Mouse (Mus musculus): Measurements from ENCODE around the gene Hspd1.

DNA sequence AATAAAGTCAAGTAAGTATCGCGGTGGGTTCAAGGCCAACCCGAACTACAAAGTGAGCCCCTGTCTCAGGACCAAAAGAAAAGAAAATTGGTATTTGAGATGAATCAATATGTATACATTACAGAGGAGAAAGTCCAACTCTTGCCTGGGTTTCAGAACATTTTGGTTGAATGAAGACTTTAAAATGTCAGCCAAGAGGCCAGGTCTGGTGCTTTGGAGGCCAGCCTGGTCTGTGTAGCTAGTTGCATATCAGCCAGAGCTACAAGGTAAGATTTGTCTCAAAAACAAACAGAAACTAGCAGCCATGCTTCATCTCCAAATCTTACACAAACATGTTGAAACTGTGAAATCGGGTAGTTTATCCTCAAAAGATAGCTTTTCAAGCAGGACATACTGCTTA lies 34.4 kb downstream of the Hspd1 start:
- TF ChIP-seq CTCF (IDR thresholded peaks at IDR 0.05; ENCODE audit: borderline replicate concordance, control insufficient read depth, extremely low read depth, insufficient read depth, low read length, poor library complexity) (no peak), POLR2A (IDR thresholded peaks at IDR 0.05; ENCODE audit: control insufficient read depth, extremely low read depth, insufficient read depth, low read length, poor library complexity) (no peak)
